Mouse (Mus musculus) layer of hippocampus, adult 2 months (tissue): ENCODE results near the gene Rpl36-ps4. TPM values are rescaled to one million over a fixed set of nuclear protein-coding genes. Genes with fewer than 3 reads are reported as not detected.
"Not testable (repeated sequence)": the region's sequence is repeated elsewhere in the genome, so short reads cannot be mapped to it uniquely, and the experiment has no call there.

Experiments
- DNase-seq, 2 experiments: peaks; one replicate each; pipeline ENCODE4 v3.0.0; 2022; ENCODE audit warnings: low spot score in 2 of 2
- H3K27ac ChIP-seq: fragments of 200-600 bp; 2 replicates; pipeline ENCODE4 v1.8.1; 2022
- H3K4me3 ChIP-seq: fragments of 200-600 bp; 2 replicates; pipeline ENCODE4 v1.8.1; 2022; ENCODE audit warnings: mild to moderate bottlenecking
- CTCF ChIP-seq: fragments of 200-600 bp; conservative IDR thresholded peaks from 2 replicates; pipeline ENCODE4 v1.8.1; 2022; ENCODE audit warnings: antibody characterized with exemption, mild to moderate bottlenecking, moderate library complexity
- total RNA-seq, 2 experiments: library from RNA; stranded (reverse); gene quantifications; 2 replicates each; pipeline ENCODE4 v1.2.3; 2021

Gene Rpl36-ps4
- total RNA-seq, 2 experiments from 2014 or later, result not detected

DNA sequence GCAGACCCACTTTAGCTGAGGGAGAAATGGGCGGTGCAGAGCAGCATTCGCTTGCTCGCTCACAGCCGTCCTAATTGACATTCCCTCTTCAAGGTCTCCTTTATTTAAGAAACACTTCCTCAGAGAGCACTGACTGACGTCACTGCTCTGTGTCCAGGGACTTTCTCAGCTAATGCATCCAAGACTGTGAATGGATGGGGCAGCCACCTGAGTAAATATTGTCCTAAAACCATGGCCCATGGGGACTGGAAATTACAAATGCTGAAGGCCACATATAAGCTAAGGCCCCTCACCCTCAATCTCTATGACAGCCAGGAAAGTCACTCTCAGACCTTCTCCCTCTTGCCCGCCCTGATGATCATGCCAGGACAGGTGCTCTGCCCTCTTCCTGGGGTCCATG, 23.6 kb upstream of the Rpl36-ps4 start:
- DNase-seq, result no peak
- Histone ChIP-seq H3K4me3 (no peak overlapping the region), H3K27ac (no peak overlapping the region)
- no peak for TF ChIP-seq CTCF

DNA sequence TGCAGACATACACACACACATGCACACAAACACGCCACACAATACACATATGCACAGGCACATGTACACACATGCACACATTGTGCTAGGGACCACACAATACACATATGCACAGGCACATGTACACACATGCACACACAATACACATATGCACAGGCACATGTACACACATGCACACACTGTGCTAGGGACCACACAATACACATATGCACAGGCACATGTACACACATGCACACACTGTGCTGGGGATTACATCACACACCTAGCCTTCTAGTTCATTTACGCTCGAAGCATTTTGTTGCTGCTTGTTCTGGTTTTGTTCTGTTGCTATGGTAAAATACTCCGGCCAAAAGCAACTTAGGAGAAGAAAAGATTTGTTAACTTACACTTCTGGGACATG, 20.1 kb upstream of the Rpl36-ps4 start:
- no peak for TF ChIP-seq CTCF
- Histone ChIP-seq H3K27ac (no peak overlapping the region), H3K4me3 (no peak overlapping the region)
- no peak for DNase-seq

DNA sequence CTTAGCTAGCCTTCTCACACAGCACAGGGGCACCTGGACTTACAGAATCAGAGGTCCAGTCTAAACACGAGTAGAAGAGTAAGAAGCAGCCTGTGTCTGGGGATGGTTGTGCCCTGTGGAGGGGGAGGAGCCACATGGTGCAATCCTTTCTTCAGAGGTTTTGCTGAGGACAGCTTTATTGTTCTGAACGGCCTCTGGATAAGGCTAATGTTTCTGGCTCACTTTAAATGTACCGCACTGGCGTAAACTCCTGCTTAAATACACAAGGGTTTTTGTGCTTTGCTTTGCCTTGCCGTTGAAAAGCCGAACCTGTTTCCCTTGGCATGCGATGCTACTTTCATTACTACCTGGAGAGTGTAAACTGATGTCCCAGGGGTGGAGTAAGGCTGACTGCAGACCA, 19.6 kb upstream of the Rpl36-ps4 start:
- no peak overlapping the region for H3K27ac ChIP-seq
- H3K4me3 ChIP-seq, result no peak overlapping the region
- no peak for DNase-seq
- no peak for TF ChIP-seq CTCF

DNA sequence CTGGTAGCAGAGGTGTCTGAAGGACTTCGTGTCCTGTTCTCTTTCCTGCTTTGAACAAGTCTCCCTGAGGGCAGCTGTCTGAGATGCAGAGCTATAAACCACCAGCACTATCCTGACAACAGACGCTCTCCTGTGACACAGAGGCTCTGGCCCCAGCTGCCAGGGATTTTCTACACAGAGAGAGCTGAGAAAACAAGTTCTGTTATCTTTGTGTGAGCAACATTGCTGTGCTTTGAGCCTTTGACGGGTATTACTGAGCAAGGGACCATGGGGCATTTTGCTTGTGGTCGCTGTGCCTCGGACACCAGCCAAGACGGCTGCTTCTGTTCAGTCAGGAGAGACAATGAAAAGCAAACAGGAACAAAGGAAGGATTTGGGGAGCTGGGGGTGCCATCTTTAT, 17.6 kb upstream of the Rpl36-ps4 start:
- TF ChIP-seq CTCF, result no peak
- DNase-seq, result no peak
- no peak overlapping the region for H3K4me3 ChIP-seq
- H3K27ac ChIP-seq, result no peak overlapping the region

DNA sequence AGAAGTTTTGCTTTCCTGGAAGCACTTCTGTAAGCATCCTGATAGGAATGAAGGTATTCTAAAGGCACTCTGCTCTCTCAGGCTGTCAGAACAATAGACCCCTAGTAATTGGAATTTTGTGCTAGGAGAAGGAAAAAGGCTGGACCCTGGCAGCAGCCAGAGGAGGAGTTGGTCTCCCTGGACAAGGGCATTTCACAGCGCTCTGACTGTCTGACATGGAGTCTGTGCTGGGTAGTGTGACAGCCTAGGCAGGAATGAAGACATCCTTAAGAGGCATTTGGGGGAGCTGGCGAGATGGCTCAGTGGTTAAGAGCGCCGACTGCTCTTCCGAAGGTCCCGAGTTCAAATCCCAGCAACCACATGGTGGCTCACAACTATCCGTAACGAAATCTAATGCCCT, 17.1 kb upstream of the Rpl36-ps4 start:
- TF ChIP-seq CTCF, result no peak
- no peak overlapping the region for H3K27ac ChIP-seq
- no peak overlapping the region for H3K4me3 ChIP-seq
- no peak for DNase-seq

DNA sequence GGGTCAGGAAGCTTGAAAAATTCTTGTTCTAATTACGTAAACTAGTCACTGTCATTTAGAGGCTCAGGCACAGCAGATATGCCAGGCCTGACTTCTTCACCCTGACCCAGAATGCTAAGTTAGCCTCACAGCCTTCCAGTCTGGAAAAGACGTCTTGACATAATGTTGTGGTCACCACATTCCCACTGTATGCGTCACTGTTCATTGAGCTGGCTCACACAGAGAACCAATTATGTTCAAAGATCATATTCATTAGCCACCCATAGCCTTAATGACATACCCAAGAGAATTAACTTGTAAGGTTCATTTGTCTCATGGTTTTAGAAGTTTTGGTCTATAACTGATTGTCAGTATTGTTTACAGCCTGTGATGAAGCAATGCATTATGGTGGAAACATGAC, 5.4 kb upstream of the Rpl36-ps4 start:
- no peak for DNase-seq
- no peak for TF ChIP-seq CTCF
- no peak overlapping the region for H3K27ac ChIP-seq
- no peak overlapping the region for H3K4me3 ChIP-seq

DNA sequence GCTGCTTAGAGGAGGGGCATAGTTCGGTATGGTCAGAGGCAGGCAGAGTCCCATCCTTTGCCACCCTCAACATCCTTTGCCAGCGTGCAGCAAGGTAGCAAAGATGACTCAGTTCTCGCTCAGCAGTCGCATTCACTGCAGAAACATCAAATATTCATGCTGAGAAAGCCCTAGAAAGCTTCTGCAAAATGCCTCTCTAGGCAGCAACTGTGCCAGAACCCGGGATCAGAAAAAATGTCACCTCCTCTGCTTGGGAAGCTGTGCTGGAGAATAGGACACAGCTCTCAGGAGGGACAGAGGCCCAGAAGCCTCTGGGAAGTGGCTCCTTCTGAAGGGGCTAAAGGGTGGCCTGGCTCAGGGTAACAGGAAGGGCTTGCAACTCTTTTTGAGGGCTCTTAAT, 2.7 kb upstream of the Rpl36-ps4 start:
- H3K27ac ChIP-seq, result no peak overlapping the region
- no peak overlapping the region for H3K4me3 ChIP-seq
- TF ChIP-seq CTCF, result no peak
- DNase-seq, result no peak

DNA sequence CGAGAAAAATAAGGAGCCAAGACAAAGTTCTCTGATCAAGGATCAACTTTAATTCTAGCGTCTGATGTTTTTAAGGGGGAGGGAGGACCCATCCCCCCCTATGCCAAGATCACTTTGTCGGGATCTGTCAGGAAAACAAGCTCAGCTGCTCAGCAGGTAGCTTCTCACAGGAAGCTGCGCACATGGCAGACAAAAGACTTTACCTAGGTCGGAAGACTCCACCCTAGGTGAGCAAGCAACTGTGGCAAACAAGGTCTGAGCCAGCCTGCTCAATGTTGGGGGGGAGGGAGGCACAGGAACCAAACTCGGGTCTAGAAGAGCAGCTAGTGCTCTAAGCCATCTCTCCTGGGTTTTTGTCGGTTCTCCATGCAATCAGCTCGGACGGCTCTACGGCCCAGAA, 13.5 kb downstream of the Rpl36-ps4 start:
- DNase-seq, result no peak
- TF ChIP-seq CTCF, result no peak
- Histone ChIP-seq H3K4me3 (no peak overlapping the region), H3K27ac (no peak overlapping the region)

DNA sequence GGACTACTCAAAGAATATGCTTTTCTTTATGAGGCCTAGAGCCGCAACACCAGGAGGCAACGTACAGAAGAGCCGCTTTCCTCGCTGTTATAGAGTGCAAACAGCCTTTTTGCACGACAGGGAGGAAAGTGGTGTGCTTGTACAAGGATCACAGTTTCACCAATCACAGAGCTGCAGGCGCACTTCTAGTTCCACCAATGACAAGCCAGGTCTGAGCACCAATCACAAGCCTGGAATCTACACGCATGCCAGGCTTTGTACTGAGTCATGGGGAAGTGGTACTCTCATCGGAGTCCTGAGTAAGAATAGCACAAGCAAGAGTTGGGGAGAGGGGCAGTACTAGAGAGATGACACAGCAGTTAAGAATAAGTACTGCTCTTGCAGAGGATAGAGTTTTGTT, 14.0 kb downstream of the Rpl36-ps4 start:
- H3K4me3 ChIP-seq, result no peak overlapping the region
- DNase-seq, result no peak
- no peak for TF ChIP-seq CTCF
- H3K27ac ChIP-seq, result no peak overlapping the region

DNA sequence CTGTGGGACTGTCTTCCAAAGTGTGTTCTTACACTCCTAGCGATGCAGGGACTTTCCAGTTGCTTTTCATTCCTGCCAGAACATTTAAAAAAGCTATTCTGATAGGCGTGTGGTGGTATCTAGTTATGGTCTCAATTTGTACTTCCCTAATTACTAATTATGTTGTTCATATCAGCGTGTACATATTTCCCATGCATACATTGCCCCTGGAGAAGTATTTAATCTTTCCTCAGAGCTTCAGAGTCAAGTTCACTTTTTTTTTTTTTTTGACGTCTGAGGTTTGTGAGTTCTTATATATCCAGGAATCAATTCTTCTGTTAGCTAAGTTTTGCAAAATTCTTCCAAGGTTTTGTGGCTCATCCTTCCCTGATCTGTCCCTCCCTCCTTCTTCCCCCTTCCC, 15.4 kb downstream of the Rpl36-ps4 start:
- no peak for DNase-seq
- no peak overlapping the region for H3K4me3 ChIP-seq
- H3K27ac ChIP-seq, result no peak overlapping the region
- TF ChIP-seq CTCF, result no peak

DNA sequence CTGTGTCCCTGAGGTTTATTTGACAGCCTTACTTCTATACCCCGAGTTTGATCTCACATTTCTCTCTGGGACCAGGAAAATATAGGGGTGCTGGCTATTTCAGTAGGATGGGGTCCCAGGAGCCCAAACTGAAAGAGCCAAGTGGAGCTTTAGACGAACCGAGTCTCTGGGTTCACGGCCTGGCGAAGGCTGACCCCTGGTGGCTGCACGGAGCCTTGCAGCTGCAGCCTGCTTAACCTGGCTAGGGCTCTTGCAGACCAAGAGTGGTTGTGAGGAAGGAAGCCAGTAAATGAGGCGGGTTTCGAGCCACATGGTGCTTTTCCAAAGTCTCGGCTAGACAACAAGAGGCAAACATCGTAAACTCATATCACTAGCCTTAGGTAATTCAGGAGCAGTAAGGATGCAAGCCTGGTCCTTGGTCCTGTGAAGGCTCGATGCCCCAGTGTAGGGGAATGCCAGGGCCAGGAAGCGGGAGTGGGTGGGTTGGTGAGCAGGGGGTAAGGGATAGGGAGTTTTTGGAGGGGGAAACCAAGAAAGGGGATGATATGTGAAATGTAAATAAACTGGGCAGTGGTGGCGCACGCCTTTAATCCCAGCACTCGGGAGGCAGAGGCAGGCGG, 28.3 kb downstream of the Rpl36-ps4 start:
- peak; percentile 100 for TF ChIP-seq CTCF

DNA sequence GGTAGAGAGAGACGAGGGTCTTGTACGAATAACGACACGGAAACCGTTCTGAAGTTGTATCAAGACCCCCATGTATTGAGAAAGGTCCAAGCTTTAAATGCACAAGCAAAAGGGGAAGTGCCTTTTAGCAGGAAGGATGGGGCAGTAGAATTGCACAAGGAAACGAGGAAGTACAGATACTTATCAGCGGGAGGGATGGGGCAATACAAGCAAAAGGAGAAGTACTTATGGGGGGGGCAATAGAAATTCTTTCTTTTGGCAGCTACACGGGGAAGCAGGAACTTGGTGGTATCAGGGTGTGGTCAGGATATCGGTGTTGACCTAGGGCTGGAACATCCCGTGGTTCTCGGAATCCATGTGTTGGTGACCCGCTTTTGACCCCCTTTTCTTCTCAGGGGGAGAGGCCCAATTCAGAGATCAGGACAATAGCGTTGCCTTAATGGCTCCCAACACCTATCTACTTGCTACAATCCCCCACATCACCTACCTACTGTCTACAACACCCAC, 33.9 kb downstream of the Rpl36-ps4 start:
- not testable (repeated sequence) for H3K4me3 ChIP-seq, DNase-seq, H3K27ac ChIP-seq

More for the DNA sequence above, 28.3 kb downstream of the Rpl36-ps4 start:
- DNase-seq, result peak; percentile 72 to 89
- no peak overlapping the region for H3K27ac ChIP-seq
- no peak overlapping the region for H3K4me3 ChIP-seq

DNA sequence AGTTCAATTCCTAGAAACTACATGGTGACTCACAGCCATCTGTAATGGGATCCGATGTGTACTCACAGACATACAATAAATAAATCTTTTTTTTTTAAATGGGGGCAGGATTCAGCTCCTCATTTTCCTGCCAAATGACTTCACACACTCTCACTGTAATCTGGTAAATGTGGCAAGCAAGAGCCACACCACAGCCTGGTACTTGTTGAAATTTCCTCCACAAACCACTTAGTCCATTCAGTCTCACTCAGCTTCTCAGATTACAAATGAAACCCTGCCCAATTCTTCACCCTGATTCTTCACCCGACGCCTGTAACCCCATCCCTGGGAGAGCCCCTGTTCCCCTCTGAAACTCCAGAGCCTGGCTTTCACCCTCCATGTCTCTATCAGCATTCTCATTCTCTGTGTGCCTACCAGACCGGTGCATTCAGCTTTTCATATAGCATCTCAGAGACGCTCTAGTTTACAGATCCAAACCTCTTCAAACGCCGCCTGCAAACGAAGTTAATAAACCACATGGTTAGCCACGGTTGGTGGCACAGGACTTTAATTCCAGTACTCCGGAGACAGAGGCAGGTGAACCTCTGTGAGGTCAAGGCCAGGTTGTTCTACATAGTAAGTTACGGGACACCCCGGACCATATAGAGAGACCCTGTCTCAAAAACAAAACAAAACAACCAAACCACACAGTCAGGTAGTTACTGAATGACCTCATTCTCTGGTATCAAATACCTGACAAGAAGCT, 36.5 kb downstream of the Rpl36-ps4 start:
- TF ChIP-seq CTCF, result no peak

DNA sequence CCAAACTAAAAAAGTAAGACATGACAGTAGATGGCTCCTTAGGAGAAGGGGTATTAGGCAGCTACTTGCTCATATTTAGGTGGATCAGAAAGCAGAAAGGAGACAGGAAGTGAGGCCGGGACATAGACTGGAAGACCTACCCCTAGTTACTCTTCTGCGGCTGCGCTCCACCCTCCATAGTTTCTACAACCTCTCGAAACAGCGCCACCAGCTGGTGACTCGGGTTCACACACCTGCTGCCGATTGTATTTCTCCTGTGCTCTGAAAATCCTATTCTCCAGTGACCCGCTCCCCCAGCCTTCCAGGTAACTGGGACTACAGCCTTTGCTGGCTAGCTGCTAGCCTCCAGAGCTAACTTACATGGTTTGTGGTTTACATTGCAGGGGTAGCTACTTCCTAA, 37.5 kb downstream of the Rpl36-ps4 start:
- Histone ChIP-seq H3K4me3 (no peak overlapping the region), H3K27ac (no peak overlapping the region)
- no peak for DNase-seq
- TF ChIP-seq CTCF, result peak; percentile 59

More for the DNA sequence above, 36.5 kb downstream of the Rpl36-ps4 start:
- H3K4me3 ChIP-seq, result no peak overlapping the region
- no peak for DNase-seq
- no peak overlapping the region for H3K27ac ChIP-seq

DNA sequence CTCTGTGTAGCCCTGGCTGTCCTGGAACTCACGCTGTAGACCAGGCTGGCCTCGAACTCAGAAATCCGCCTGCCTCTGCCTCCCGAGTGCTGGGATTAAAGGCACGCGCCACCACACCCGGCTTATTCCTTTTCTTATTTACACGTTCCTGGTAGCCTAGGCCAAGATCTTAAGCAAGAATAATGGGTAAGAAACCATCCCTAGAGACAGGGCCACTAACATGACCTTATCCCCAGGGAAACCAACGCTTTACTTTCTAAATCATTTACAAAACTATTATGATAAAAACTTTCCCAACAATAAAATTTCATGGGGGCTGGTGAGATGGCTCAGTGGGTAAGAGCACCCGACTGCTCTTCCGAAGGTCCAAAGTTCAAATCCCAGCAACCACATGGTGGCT, 38.6 kb downstream of the Rpl36-ps4 start:
- DNase-seq, H3K4me3 ChIP-seq, H3K27ac ChIP-seq: not testable (repeated sequence)

DNA sequence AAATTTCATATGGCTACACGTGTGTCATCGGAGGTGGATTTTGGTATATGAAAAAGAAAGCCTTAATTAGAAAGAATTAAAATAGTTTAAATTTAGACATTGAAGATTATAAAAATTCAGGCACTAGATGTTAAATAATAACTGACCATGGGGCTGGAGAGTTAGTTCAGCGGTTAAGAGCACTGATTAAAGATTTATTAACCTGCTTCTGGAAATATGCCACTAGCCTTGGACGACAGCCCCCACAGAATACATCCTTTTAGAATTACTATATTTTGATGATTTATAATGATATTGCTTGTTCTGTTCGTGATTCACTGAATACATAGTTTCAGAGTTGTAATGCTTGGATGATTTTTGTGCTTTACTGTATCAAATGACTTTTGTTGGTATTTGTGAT, 39.2 kb downstream of the Rpl36-ps4 start:
- not testable (repeated sequence) for H3K27ac ChIP-seq, DNase-seq, H3K4me3 ChIP-seq
